Mouse (Mus musculus): Measurements from ENCODE around the gene Klrg2.
"Not testable (repeated sequence)": the region's sequence is repeated elsewhere in the genome, so short reads cannot be mapped to it uniquely, and the experiment has no call there.

The Klrg2 gene

GRCm38 (mm10) chr6:38636852-38637618 is at the start of gene Klrg2:
TSS of gene Klrg2 (minus strand) at chr6:38637242.
- DNase-seq (ENCODE audit: low spot score): peak; percentile 44

- no peak for DNase-seq (ENCODE audit: low spot score)
Observed at GRCm38 (mm10) chr6:38682532-38682931, 45.5 kb upstream of the Klrg2 start.

GRCm38 (mm10) chr6:38677629-38678028 is 40.6 kb upstream of the Klrg2 start:
- DNase-seq (ENCODE audit: low spot score): no peak

GRCm38 (mm10) chr6:38676723-38677122 is 39.7 kb upstream of the Klrg2 start:
- no peak for DNase-seq (ENCODE audit: low spot score)

GRCm38 (mm10) chr6:38676217-38676616 is 39.2 kb upstream of the Klrg2 start:
- no peak for DNase-seq (ENCODE audit: low spot score)

- DNase-seq (ENCODE audit: low spot score): no peak
Observed at GRCm38 (mm10) chr6:38672011-38672410, 35.0 kb upstream of the Klrg2 start.

GRCm38 (mm10) chr6:38671270-38671669 is 34.2 kb upstream of the Klrg2 start:
- no peak for DNase-seq (ENCODE audit: low spot score)

- not testable (repeated sequence) for DNase-seq (ENCODE audit: low spot score)
Observed at GRCm38 (mm10) chr6:38670488-38670887, 33.4 kb upstream of the Klrg2 start.

- DNase-seq (ENCODE audit: low spot score): no peak
Observed at GRCm38 (mm10) chr6:38669580-38669979, 32.5 kb upstream of the Klrg2 start.

- no peak for DNase-seq (ENCODE audit: low spot score)
Observed at GRCm38 (mm10) chr6:38662714-38663615, 25.9 kb upstream of the Klrg2 start, which contains the start of gene Clec2l. TSS of gene Clec2l (plus strand) at chr6:38663069.

- DNase-seq (ENCODE audit: low spot score): no peak
Observed at GRCm38 (mm10) chr6:38661626-38662025, 24.6 kb upstream of the Klrg2 start.

- peak; percentile 46 for DNase-seq (ENCODE audit: low spot score)
Observed at GRCm38 (mm10) chr6:38650263-38650937, 13.4 kb upstream of the Klrg2 start.

- no peak for DNase-seq (ENCODE audit: low spot score)
Observed at GRCm38 (mm10) chr6:38649545-38649944, 12.5 kb upstream of the Klrg2 start.

- no peak for DNase-seq (ENCODE audit: low spot score)
Observed at GRCm38 (mm10) chr6:38643039-38643438, 6.0 kb upstream of the Klrg2 start.

- peak; percentile 32 for DNase-seq (ENCODE audit: low spot score)
Observed at GRCm38 (mm10) chr6:38642593-38642992, 5.6 kb upstream of the Klrg2 start.

GRCm38 (mm10) chr6:38641645-38642044 is 4.6 kb upstream of the Klrg2 start:
- DNase-seq (ENCODE audit: low spot score): no peak

- no peak for DNase-seq (ENCODE audit: low spot score)
Observed at GRCm38 (mm10) chr6:38641228-38641627, 4.2 kb upstream of the Klrg2 start.

- DNase-seq (ENCODE audit: low spot score): no peak
Observed at GRCm38 (mm10) chr6:38640401-38640800, 3.4 kb upstream of the Klrg2 start.

- DNase-seq (ENCODE audit: low spot score): peak; percentile 42
Observed at GRCm38 (mm10) chr6:38635941-38636851, 846 bp downstream of the Klrg2 start.

GRCm38 (mm10) chr6:38634461-38634860 is 2.6 kb downstream of the Klrg2 start:
- no peak for DNase-seq (ENCODE audit: low spot score)

- DNase-seq (ENCODE audit: low spot score): no peak
Observed at GRCm38 (mm10) chr6:38632826-38633225, 4.2 kb downstream of the Klrg2 start.

All from yolk sac, embryonic 10.5 days (tissue).